Mouse (Mus musculus) C2C12 (cell line): Measurements from ENCODE around the gene Cab39. TPM values are rescaled to one million over a fixed set of nuclear protein-coding genes. Genes with fewer than 3 reads are reported as not detected.

ENCODE experiments used
- H3K27me3 ChIP-seq: one replicate; pipeline ENCODE4 v1.6.1; 2011; ENCODE audit not compliant: control insufficient read depth, insufficient read depth, insufficient read length
- H3K36me3 ChIP-seq: one replicate; pipeline ENCODE4 v1.6.1; 2011; ENCODE audit not compliant: control insufficient read depth, insufficient read depth
- H3K4me3 ChIP-seq: one replicate; pipeline ENCODE4 v1.5.1; 2011; ENCODE audit warnings: mild to moderate bottlenecking, control low read depth; ENCODE audit not compliant: poor library complexity, insufficient read depth, severe bottlenecking
- H3K79me2 ChIP-seq: one replicate; pipeline ENCODE4 v1.6.1; 2011; ENCODE audit not compliant: control insufficient read depth, insufficient read depth
- H3K79me3 ChIP-seq: one replicate; pipeline ENCODE4 v1.6.1; 2011; ENCODE audit warnings: low read depth, control low read depth
- H3ac ChIP-seq: one replicate; pipeline ENCODE3; 2011; ENCODE audit warnings: low read depth; ENCODE audit not compliant: control insufficient read depth, insufficient read length
- CEBPB ChIP-seq: IDR thresholded peaks from one replicate; pipeline ENCODE4 v1.6.1; 2011; ENCODE audit warnings: low read depth, mild to moderate bottlenecking, control low read depth, moderate library complexity
- CTCF ChIP-seq: IDR thresholded peaks from one replicate; pipeline ENCODE4 v1.5.1; 2011; ENCODE audit not compliant: control insufficient read depth, insufficient read depth, insufficient read length
- FOSL1 ChIP-seq: IDR thresholded peaks from one replicate; pipeline ENCODE4 v1.8.0; 2011; ENCODE audit warnings: mild to moderate bottlenecking, low read length; ENCODE audit not compliant: poor library complexity, insufficient read depth, severe bottlenecking
- MAX ChIP-seq: IDR thresholded peaks from one replicate; pipeline ENCODE4 v1.6.1; 2011; ENCODE audit warnings: mild to moderate bottlenecking, control low read depth
- MYOD1 ChIP-seq: IDR thresholded peaks from one replicate; pipeline ENCODE4 v1.6.1; 2011; ENCODE audit warnings: low read depth; ENCODE audit not compliant: control insufficient read depth, insufficient read length
- MYOG ChIP-seq: IDR thresholded peaks from one replicate; pipeline ENCODE4 v1.6.1; 2011; ENCODE audit not compliant: control insufficient read depth, insufficient read length; ENCODE audit errors: extremely low read depth
- USF1 ChIP-seq: IDR thresholded peaks from one replicate; pipeline ENCODE4 v1.6.1; 2011; ENCODE audit warnings: low read depth, mild to moderate bottlenecking, control low read depth, moderate library complexity
- polyA plus RNA-seq: library from polyadenylated mRNA; unstranded; fragments of >200 nt; fragmentation: generic; extraction: Trizol; gene quantifications from one replicate; pipeline ENCODE4 v1.2.1, GENCODE M21; 2012; ENCODE audit warnings: missing spikeins

Gene Cab39
- polyA plus RNA-seq, 1 experiment, result 16.6 TPM

- TF ChIP-seq USF1 (no peak), MAX (no peak), CEBPB (no peak), MYOG (no peak), MYOD1 (no peak), FOSL1 (no peak), CTCF (no peak)
- no peak overlapping the region for H3ac ChIP-seq
- H3K4me3 ChIP-seq, result no peak overlapping the region
- H3K27me3 ChIP-seq, result no peaks in the 10 kb centered on the region
- H3K36me3 ChIP-seq, result no peaks in the 10 kb centered on the region
- no peaks in the 10 kb centered on the region for H3K79me3 ChIP-seq
- H3K79me2 ChIP-seq, result no peaks in the 10 kb centered on the region
These were observed 76.8 kb downstream of the Cab39 start for GRCm38 (mm10) chr1:85870001-85870400.

- Histone ChIP-seq H3K4me3 (no peak overlapping the region), H3K36me3 (no peaks in the 10 kb centered on the region), H3ac (no peak overlapping the region), H3K79me3 (no peaks in the 10 kb centered on the region), H3K27me3 (no peaks in the 10 kb centered on the region), H3K79me2 (no peaks in the 10 kb centered on the region)
- no peak for TF ChIP-seq FOSL1
- no peak for TF ChIP-seq MAX
- TF ChIP-seq MYOD1, result no peak
- TF ChIP-seq CEBPB, result no peak
- TF ChIP-seq USF1, result no peak
- no peak for TF ChIP-seq MYOG
- TF ChIP-seq CTCF, result no peak
These were observed 77.3 kb downstream of the Cab39 start for GRCm38 (mm10) chr1:85870546-85870945.

- H3K79me3 ChIP-seq, result no peaks in the 10 kb centered on the region
- no peaks in the 10 kb centered on the region for H3K79me2 ChIP-seq
- no peaks in the 10 kb centered on the region for H3K27me3 ChIP-seq
- H3K4me3 ChIP-seq, result no peak overlapping the region
- no peaks in the 10 kb centered on the region for H3K36me3 ChIP-seq
- TF ChIP-seq USF1, result no peak
- no peak for TF ChIP-seq MYOD1
- no peak for TF ChIP-seq MAX
- no peak for TF ChIP-seq CEBPB
- TF ChIP-seq MYOG, result no peak
- TF ChIP-seq FOSL1, result no peak
- TF ChIP-seq CTCF, result no peak
- H3ac ChIP-seq, result no peak overlapping the region
These were observed 88.8 kb downstream of the Cab39 start for GRCm38 (mm10) chr1:85882003-85882402.

GRCm38 (mm10) chr1:85887221-85887620 is 94.0 kb downstream of the Cab39 start:
- Histone ChIP-seq H3K79me2 (no peaks in the 10 kb centered on the region), H3K4me3 (no peak overlapping the region), H3K79me3 (no peaks in the 10 kb centered on the region), H3ac (no peak overlapping the region), H3K36me3 (no peaks in the 10 kb centered on the region), H3K27me3 (no peaks in the 10 kb centered on the region)
- TF ChIP-seq FOSL1 (no peak), MYOG (no peak), CTCF (no peak), USF1 (no peak), MYOD1 (no peak), CEBPB (no peak), MAX (no peak)

- no peaks in the 10 kb centered on the region for H3K27me3 ChIP-seq
- peaks cover 1% of the 10 kb centered on the region for H3K79me3 ChIP-seq
- H3K4me3 ChIP-seq, result peak within 1 kb of the TSS; percentile 61
- peaks cover 11% of the 10 kb centered on the region for H3K79me2 ChIP-seq
- no peak for TF ChIP-seq USF1
- no peak for TF ChIP-seq CEBPB
- TF ChIP-seq MAX, result peak; percentile 16
- H3ac ChIP-seq, result peak within 1 kb of the TSS; percentile 65
- H3K36me3 ChIP-seq, result no peaks in the 10 kb centered on the region
These were observed 101.0 kb downstream of the Cab39 start, which contains the start of gene Itm2c for GRCm38 (mm10) chr1:85894231-85894747. TSS of gene Itm2c (plus strand) at chr1:85894281.

- Histone ChIP-seq H3K4me3 (peak overlapping the region; percentile 61), H3K27me3 (no peaks in the 10 kb centered on the region), H3ac (peak overlapping the region; percentile 65), H3K36me3 (no peaks in the 10 kb centered on the region), H3K79me3 (peaks cover 1% of the 10 kb centered on the region), H3K79me2 (peaks cover 11% of the 10 kb centered on the region)
- TF ChIP-seq MAX (no peak), FOSL1 (no peak)
These were observed 101.6 kb downstream of the Cab39 start for GRCm38 (mm10) chr1:85894748-85895360.
